ENCODE assay signal across 8 mouse cellular contexts in the genomic region with DNA sequence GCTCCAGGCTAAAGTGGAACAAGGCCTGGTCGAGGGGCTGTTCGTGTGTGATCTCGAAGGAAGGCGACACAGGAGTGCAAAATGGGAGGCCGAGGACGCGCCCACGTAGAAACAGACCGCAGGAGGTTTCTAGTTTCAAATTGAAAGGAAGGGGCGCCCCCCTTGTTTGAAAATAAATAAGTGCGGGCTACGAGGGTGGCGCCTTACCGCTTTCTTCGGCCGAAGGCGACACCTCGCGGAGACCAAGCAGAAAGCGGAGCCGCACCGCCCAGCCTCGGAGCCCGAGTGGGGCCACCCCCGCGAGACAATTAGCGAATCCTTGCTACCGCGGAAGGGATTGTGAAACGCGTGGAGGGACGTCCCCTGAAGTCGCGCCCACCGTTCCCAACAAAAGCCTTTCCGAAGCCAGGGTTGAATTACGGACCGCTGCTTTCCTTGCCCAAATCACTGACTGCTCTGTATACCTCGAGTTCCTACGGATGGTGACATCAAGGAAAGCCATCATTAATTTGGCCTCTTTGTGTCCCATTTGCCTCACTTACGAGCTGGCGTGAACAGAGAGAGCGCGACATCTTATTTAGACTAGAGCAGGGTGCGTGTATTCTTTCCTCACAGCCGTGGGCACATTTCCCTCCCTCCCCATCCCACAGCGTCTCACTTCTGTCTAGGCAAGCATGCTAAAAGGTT. TPM values are rescaled to one million over a fixed set of nuclear protein-coding genes. Genes with fewer than 3 reads are reported as not detected.
DNase-seq lines count a peak whose midpoint lies in the region; ATAC-seq and TF ChIP-seq lines count a peak whose summit lies in the region.

No protein-coding gene starts in this region.

- peak overlapping the region; percentile 97 for H3K27ac ChIP-seq in forebrain, embryonic 13.5 days
- peak overlapping the region; percentile 72 for H3K27ac ChIP-seq in heart, postnatal 0 days (ENCODE audit: low read depth)
- no peak overlapping the region for H3K27ac ChIP-seq in liver, embryonic 15.5 days (replicated peaks)
- peak overlapping the region; percentile 80 for H3K27ac ChIP-seq in neural tube, embryonic 12.5 days
- H3K27ac ChIP-seq in stomach, postnatal 0 days (replicated peaks), result 0 out of 2 replicates have a peak overlapping the region, but pooled peaks have one; percentile 45

- peak overlapping the region; percentile 71 for H3K9ac ChIP-seq in forebrain, embryonic 13.5 days
- peak overlapping the region; percentile 71 for H3K9ac ChIP-seq in heart, postnatal 0 days (replicated peaks; ENCODE audit: low read depth, low read length)
- no peak overlapping the region; the same call in 1 of the 2 replicates for H3K9ac ChIP-seq in liver, embryonic 15.5 days
- peak overlapping the region; percentile 95 for H3K9ac ChIP-seq in neural tube, embryonic 12.5 days
- H3K9ac ChIP-seq in stomach, postnatal 0 days (ENCODE audit: low read length), result peak overlapping the region; percentile 47

- H3K36me3 ChIP-seq in forebrain, embryonic 13.5 days (ENCODE audit: poor library complexity, severe bottlenecking), result peaks cover 17% of the 10 kb centered on the region
- H3K36me3 ChIP-seq in heart, postnatal 0 days (replicated peaks; ENCODE audit: control insufficient read depth, insufficient read depth, low read length), result peaks cover 2% of the 10 kb centered on the region; the same call in 1 of the 2 replicates
- H3K36me3 ChIP-seq in liver, embryonic 15.5 days (replicated peaks), result no peaks in the 10 kb centered on the region
- H3K36me3 ChIP-seq in neural tube, embryonic 12.5 days, result peaks cover 8% of the 10 kb centered on the region; the same call in 1 of the 2 replicates
- no peaks in the 10 kb centered on the region for H3K36me3 ChIP-seq in stomach, postnatal 0 days (ENCODE audit: control insufficient read depth, insufficient read depth, low read length)

- no peaks in the 10 kb centered on the region for H3K9me3 ChIP-seq in forebrain, embryonic 13.5 days (replicated peaks)
- no peaks in the 10 kb centered on the region for H3K9me3 ChIP-seq in heart, postnatal 0 days (replicated peaks; ENCODE audit: control insufficient read depth, low read length)
- H3K9me3 ChIP-seq in liver, embryonic 15.5 days (replicated peaks), result no peaks in the 10 kb centered on the region
- H3K9me3 ChIP-seq in neural tube, embryonic 12.5 days, result no peaks in the 10 kb centered on the region
- no peaks in the 10 kb centered on the region for H3K9me3 ChIP-seq in stomach, postnatal 0 days (ENCODE audit: control insufficient read depth, low read length)

- peak overlapping the region; percentile 98 for H3K4me3 ChIP-seq in forebrain, embryonic 13.5 days
- H3K4me3 ChIP-seq in heart, postnatal 0 days (ENCODE audit: low read depth, low read length), result peak overlapping the region; percentile 82
- H3K4me3 ChIP-seq in liver, embryonic 15.5 days (replicated peaks), result peak overlapping the region; percentile 60
- peak overlapping the region; percentile 89 for H3K4me3 ChIP-seq in neural tube, embryonic 12.5 days
- H3K4me3 ChIP-seq in stomach, postnatal 0 days (ENCODE audit: low read depth, low read length), result peak overlapping the region; percentile 68

- peak; percentile 76 for TF ChIP-seq CTCF in heart, postnatal 0 days (IDR thresholded peaks at IDR 0.05; ENCODE audit: low read depth)
- peak; percentile 86 for TF ChIP-seq CTCF in stomach, postnatal 0 days (IDR thresholded peaks at IDR 0.05; ENCODE audit: low read depth)

- H3K4me1 ChIP-seq in forebrain, embryonic 13.5 days, result peaks cover 13% of the 10 kb centered on the region
- peaks cover 6% of the 10 kb centered on the region; the same call in 1 of the 2 replicates for H3K4me1 ChIP-seq in heart, postnatal 0 days (ENCODE audit: control insufficient read depth, insufficient read depth)
- peaks cover 22% of the 10 kb centered on the region for H3K4me1 ChIP-seq in liver, embryonic 15.5 days (replicated peaks)
- peaks cover 10% of the 10 kb centered on the region for H3K4me1 ChIP-seq in neural tube, embryonic 12.5 days
- no peaks in the 10 kb centered on the region; the same call in none of the 2 replicates for H3K4me1 ChIP-seq in stomach, postnatal 0 days (replicated peaks; ENCODE audit: control insufficient read depth, insufficient read depth)

- peak overlapping the region; percentile 91 for H3K4me2 ChIP-seq in forebrain, embryonic 13.5 days
- H3K4me2 ChIP-seq in heart, postnatal 0 days (ENCODE audit: low read depth, low read length), result peak overlapping the region; percentile 84
- peak overlapping the region; percentile 78 for H3K4me2 ChIP-seq in liver, embryonic 15.5 days
- peak overlapping the region; percentile 93 for H3K4me2 ChIP-seq in neural tube, embryonic 12.5 days (replicated peaks)
- H3K4me2 ChIP-seq in stomach, postnatal 0 days (replicated peaks; ENCODE audit: low read depth), result peak overlapping the region; percentile 97

- TF ChIP-seq EP300 in heart, postnatal 0 days (IDR thresholded peaks at IDR 0.05; ENCODE audit: low read depth), result no peak
- TF ChIP-seq EP300 in stomach, postnatal 0 days (optimal IDR thresholded peaks at IDR 0.05), result no peak

- under 1% methylated on average over 47 of the region's 47 CpGs for WGBS in forebrain, embryonic 13.5 days
- 2% methylated on average over 47 of the region's 47 CpGs for WGBS in heart, postnatal 0 days
- WGBS in liver, embryonic 15.5 days (ENCODE audit: insufficient replicate concordance), result 2% methylated on average over 47 of the region's 47 CpGs
- under 1% methylated on average over 47 of the region's 47 CpGs for WGBS in neural tube, embryonic 12.5 days
- 2% methylated on average over 47 of the region's 47 CpGs for WGBS in stomach, postnatal 0 days

- no peaks in the 10 kb centered on the region for H3K27me3 ChIP-seq in forebrain, embryonic 13.5 days
- 0 out of 2 replicates have a peak, but pooled peaks cover 4% of the 10 kb centered on the region for H3K27me3 ChIP-seq in heart, postnatal 0 days (ENCODE audit: control insufficient read depth, insufficient read depth, low read length)
- peaks cover 74% of the 10 kb centered on the region for H3K27me3 ChIP-seq in liver, embryonic 15.5 days
- no peaks in the 10 kb centered on the region for H3K27me3 ChIP-seq in neural tube, embryonic 12.5 days (replicated peaks)
- H3K27me3 ChIP-seq in stomach, postnatal 0 days (ENCODE audit: control insufficient read depth, insufficient read depth, low read length), result no peaks in the 10 kb centered on the region

- peak; percentile 55 for ATAC-seq in CD4-positive, CD25-positive, alpha-beta regulatory T cell, adult 4 months
- ATAC-seq in forebrain, embryonic 13.5 days, result peak; percentile 64
- ATAC-seq in heart, postnatal 0 days (ENCODE audit: insufficient read depth, low read depth), result peak; percentile 75
- ATAC-seq in liver, embryonic 15.5 days (ENCODE audit: insufficient read depth), result peak; percentile 33
- ATAC-seq in neural tube, embryonic 12.5 days (ENCODE audit: low FRiP score, low read depth), result peak; percentile 58
- peak; percentile 72 for ATAC-seq in stomach, postnatal 0 days (ENCODE audit: low FRiP score, low TSS enrichment)

- DNase-seq in c-Kit-positive CD71-positive TER-119-negative erythroid progenitor cells, embryonic 14.5 days (ENCODE audit: low read depth), result peak; percentile 56
- DNase-seq in heart, postnatal 0 days (ENCODE audit: low spot score), result peak; percentile 88
- DNase-seq in kidney, postnatal 36 days, result peak; percentile 87 to 92
- DNase-seq in stomach, postnatal 0 days (ENCODE audit: low spot score), result peak; percentile 87

RNA-seq across cellular contexts. Expression of gene Mycn, which starts 0.8 kb away (rescaled TPM):
- not detected for polyA plus RNA-seq in CD4-positive, CD25-positive, alpha-beta regulatory T cell, adult 4 months (2017; shearing (Covaris generic))
- 110 and 114 TPM in 2 replicates for polyA plus RNA-seq in forebrain, embryonic 13.5 days (2015; fragmentation: Nextera tagmentation; extraction: Ambion mirVana)
- 9.4 and 10.5 TPM in 2 replicates for total RNA-seq in heart, postnatal 0 days (2014; rRNA removed; ENCODE audit: low replicate concordance)
- 8.7 and 10.7 TPM in 2 replicates for polyA plus RNA-seq in heart, postnatal 0 days (2015; fragmentation: Nextera tagmentation; extraction: Ambion mirVana)
- 4.9 and 5.0 TPM in 2 replicates for polyA plus RNA-seq in liver, embryonic 15.5 days (2015; fragmentation: Nextera tagmentation; extraction: Ambion mirVana)
- polyA plus RNA-seq in neural tube, embryonic 12.5 days (2016; fragmentation: Nextera tagmentation; extraction: Ambion mirVana), result 95.7 and 98.7 TPM in 2 replicates
- 14.0 TPM in 2 replicates for polyA plus RNA-seq in stomach, postnatal 0 days (2015; fragmentation: Nextera tagmentation; extraction: Ambion mirVana)
